Mouse (Mus musculus): ENCODE data around the gene Bclaf1. TPM values are rescaled to one million over a fixed set of nuclear protein-coding genes. Genes with fewer than 3 reads are reported as not detected.

The Bclaf1 gene
- polyA plus RNA-seq, 1 experiment from 2014 or later: 43.3 TPM

GRCm38 (mm10) chr10:20285994-20286836 is 26.1 kb upstream of the Bclaf1 start:
- H3K4me1 ChIP-seq (replicated peaks): peaks cover 5% of the 10 kb centered on the region; the same call in 1 of the 2 replicates
- no peak overlapping the region for H3K4me3 ChIP-seq (replicated peaks)
- H3K9ac ChIP-seq: no peak overlapping the region
- no peak overlapping the region for H3K4me2 ChIP-seq
- no peaks in the 10 kb centered on the region for H3K27me3 ChIP-seq
- H3K27ac ChIP-seq (replicated peaks): no peak overlapping the region
- no peaks in the 10 kb centered on the region for H3K36me3 ChIP-seq (replicated peaks)
- ATAC-seq (ENCODE audit: insufficient read depth): no peak
- WGBS (ENCODE audit: insufficient replicate concordance): 68% methylated on average over 15 of the region's 15 CpGs
- H3K9me3 ChIP-seq (replicated peaks): no peaks in the 10 kb centered on the region

GRCm38 (mm10) chr10:20287369-20287768 is 24.9 kb upstream of the Bclaf1 start:
- H3K9me3 ChIP-seq (replicated peaks): no peaks in the 10 kb centered on the region
- H3K9ac ChIP-seq: no peak overlapping the region
- no peak overlapping the region for H3K4me2 ChIP-seq
- H3K27ac ChIP-seq (replicated peaks): no peak overlapping the region
- peaks cover 5% of the 10 kb centered on the region; the same call in 1 of the 2 replicates for H3K4me1 ChIP-seq (replicated peaks)
- no peaks in the 10 kb centered on the region for H3K36me3 ChIP-seq (replicated peaks)
- no peaks in the 10 kb centered on the region for H3K27me3 ChIP-seq
- WGBS (ENCODE audit: insufficient replicate concordance): 65% methylated on average over 6 of the region's 6 CpGs
- no peak for ATAC-seq (ENCODE audit: insufficient read depth)
- no peak overlapping the region for H3K4me3 ChIP-seq (replicated peaks)

- 12% methylated on average over 11 of the region's 11 CpGs for WGBS (ENCODE audit: insufficient replicate concordance)
- Histone ChIP-seq H3K4me1 (replicated peaks) (peaks cover 5% of the 10 kb centered on the region; the same call in 1 of the 2 replicates), H3K36me3 (replicated peaks) (no peaks in the 10 kb centered on the region), H3K27me3 (no peaks in the 10 kb centered on the region), H3K27ac (replicated peaks) (no peak overlapping the region), H3K9ac (0 out of 2 replicates have a peak overlapping the region, but pooled peaks have one; percentile 16), H3K4me3 (replicated peaks) (peak overlapping the region; percentile 28), H3K4me2 (peak overlapping the region; percentile 65), H3K9me3 (replicated peaks) (no peaks in the 10 kb centered on the region)
- ATAC-seq (ENCODE audit: insufficient read depth): no peak; the same call in 1 of the 2 replicates
Measured at GRCm38 (mm10) chr10:20290467-20290883, 21.8 kb upstream of the Bclaf1 start.

GRCm38 (mm10) chr10:20295961-20296360 is 16.3 kb upstream of the Bclaf1 start:
- no peak overlapping the region for H3K4me2 ChIP-seq
- WGBS (ENCODE audit: insufficient replicate concordance): 54% methylated on average over 5 of the region's 5 CpGs
- no peak for ATAC-seq (ENCODE audit: insufficient read depth)
- H3K4me1 ChIP-seq (replicated peaks): no peaks in the 10 kb centered on the region
- H3K9me3 ChIP-seq (replicated peaks): no peaks in the 10 kb centered on the region
- H3K9ac ChIP-seq: no peak overlapping the region
- H3K4me3 ChIP-seq (replicated peaks): no peak overlapping the region
- no peaks in the 10 kb centered on the region for H3K27me3 ChIP-seq
- H3K27ac ChIP-seq (replicated peaks): no peak overlapping the region
- no peaks in the 10 kb centered on the region for H3K36me3 ChIP-seq (replicated peaks)

GRCm38 (mm10) chr10:20298152-20298920 is 13.9 kb upstream of the Bclaf1 start:
- H3K9me3 ChIP-seq (replicated peaks): no peaks in the 10 kb centered on the region
- 52% methylated on average over 3 of the region's 3 CpGs for WGBS (ENCODE audit: insufficient replicate concordance)
- H3K27me3 ChIP-seq: no peaks in the 10 kb centered on the region
- no peak overlapping the region for H3K27ac ChIP-seq (replicated peaks)
- no peaks in the 10 kb centered on the region for H3K36me3 ChIP-seq (replicated peaks)
- H3K9ac ChIP-seq: no peak overlapping the region
- ATAC-seq (ENCODE audit: insufficient read depth): no peak
- no peak overlapping the region for H3K4me3 ChIP-seq (replicated peaks)
- H3K4me1 ChIP-seq (replicated peaks): no peaks in the 10 kb centered on the region
- no peak overlapping the region for H3K4me2 ChIP-seq

- H3K9me3 ChIP-seq (replicated peaks): no peaks in the 10 kb centered on the region
- no peak overlapping the region for H3K9ac ChIP-seq
- H3K4me2 ChIP-seq: no peak overlapping the region
- no peaks in the 10 kb centered on the region for H3K27me3 ChIP-seq
- H3K4me1 ChIP-seq (replicated peaks): no peaks in the 10 kb centered on the region
- no peak for ATAC-seq (ENCODE audit: insufficient read depth)
- WGBS (ENCODE audit: insufficient replicate concordance): 62% methylated on average over 5 of the region's 5 CpGs
- no peak overlapping the region for H3K27ac ChIP-seq (replicated peaks)
- no peak overlapping the region for H3K4me3 ChIP-seq (replicated peaks)
- H3K36me3 ChIP-seq (replicated peaks): no peaks in the 10 kb centered on the region
Measured at GRCm38 (mm10) chr10:20299114-20299513, 13.2 kb upstream of the Bclaf1 start.

- H3K27me3 ChIP-seq: no peaks in the 10 kb centered on the region
- peak overlapping the region; percentile 91 for H3K9ac ChIP-seq
- peaks cover 30% of the 10 kb centered on the region for H3K4me1 ChIP-seq (replicated peaks)
- H3K9me3 ChIP-seq (replicated peaks): no peaks in the 10 kb centered on the region
- H3K36me3 ChIP-seq (replicated peaks): no peaks in the 10 kb centered on the region
- peak overlapping the region; percentile 95 for H3K4me3 ChIP-seq (replicated peaks)
- H3K27ac ChIP-seq (replicated peaks): peak overlapping the region; percentile 99
- ATAC-seq (ENCODE audit: insufficient read depth): no peak
- peak overlapping the region; percentile 72 for H3K4me2 ChIP-seq
- whole genome bisulfite sequencing (ENCODE audit: insufficient replicate concordance): 47% methylated on average over 11 of the region's 11 CpGs
Measured at GRCm38 (mm10) chr10:20310969-20311769, 1.1 kb upstream of the Bclaf1 start.

- H3K27me3 ChIP-seq: no peaks in the 10 kb centered on the region
- H3K36me3 ChIP-seq (replicated peaks): peaks cover 5% of the 10 kb centered on the region
- H3K9ac ChIP-seq: peak overlapping the region; percentile 91
- peaks cover 42% of the 10 kb centered on the region for H3K4me1 ChIP-seq (replicated peaks)
- no peaks in the 10 kb centered on the region for H3K9me3 ChIP-seq (replicated peaks)
- peak overlapping the region; percentile 95 for H3K4me3 ChIP-seq (replicated peaks)
- ATAC-seq (ENCODE audit: insufficient read depth): peak; percentile 61
- peak overlapping the region; percentile 99 for H3K27ac ChIP-seq (replicated peaks)
- peak overlapping the region; percentile 72 for H3K4me2 ChIP-seq
- under 1% methylated on average over 54 of the region's 54 CpGs for WGBS (ENCODE audit: insufficient replicate concordance)
Measured at GRCm38 (mm10) chr10:20312736-20313301, 550 bp downstream of the Bclaf1 start.

- Histone ChIP-seq H3K9me3 (replicated peaks) (no peaks in the 10 kb centered on the region), H3K9ac (peak overlapping the region; percentile 91), H3K27ac (replicated peaks) (peak overlapping the region; percentile 99), H3K36me3 (replicated peaks) (peaks cover 11% of the 10 kb centered on the region), H3K4me1 (replicated peaks) (peaks cover 42% of the 10 kb centered on the region), H3K4me3 (replicated peaks) (peak overlapping the region; percentile 95), H3K4me2 (peak overlapping the region; percentile 72), H3K27me3 (no peaks in the 10 kb centered on the region)
- no peak for ATAC-seq (ENCODE audit: insufficient read depth)
- 21% methylated on average over 13 of the region's 13 CpGs for WGBS (ENCODE audit: insufficient replicate concordance)
Measured at GRCm38 (mm10) chr10:20313447-20313846, 1.2 kb downstream of the Bclaf1 start.

GRCm38 (mm10) chr10:20313941-20314340 is 1.7 kb downstream of the Bclaf1 start:
- peak overlapping the region; percentile 72 for H3K4me2 ChIP-seq
- peaks cover 42% of the 10 kb centered on the region for H3K4me1 ChIP-seq (replicated peaks)
- H3K27me3 ChIP-seq: no peaks in the 10 kb centered on the region
- H3K9ac ChIP-seq: no peak overlapping the region; the same call in 1 of the 2 replicates
- peak overlapping the region; percentile 95 for H3K4me3 ChIP-seq (replicated peaks)
- no peaks in the 10 kb centered on the region for H3K9me3 ChIP-seq (replicated peaks)
- ATAC-seq (ENCODE audit: insufficient read depth): no peak
- 49% methylated on average over 4 of the region's 4 CpGs for WGBS (ENCODE audit: insufficient replicate concordance)
- H3K27ac ChIP-seq (replicated peaks): peak overlapping the region; percentile 14; the same call in 1 of the 2 replicates
- peaks cover 16% of the 10 kb centered on the region for H3K36me3 ChIP-seq (replicated peaks)
